Mouse (Mus musculus) left cerebral cortex, adult 8-10 months (tissue): Measurements from ENCODE around the gene Hmgn3. TPM values are rescaled to one million over a fixed set of nuclear protein-coding genes. Genes with fewer than 3 reads are reported as not detected.
"Not testable (repeated sequence)": the region's sequence is repeated elsewhere in the genome, so short reads cannot be mapped to it uniquely, and the experiment has no call there.

Experiments
- DNase-seq, 2 experiments: peaks; one replicate each; pipeline ENCODE4 v3.0.0; 2022; ENCODE audit warnings: low spot score in 2 of 2
- total RNA-seq, 4 experiments: library from RNA; stranded (reverse); gene quantifications; 2 replicates each; pipeline ENCODE4 v1.2.4; 2022

Hmgn3 gene
- total RNA-seq = 10 to 100 TPM; 69.8 to 89.3 (median 77.0) TPM

GRCm38 (mm10) chr9:83146446-83147188 lies at the start of gene Hmgn3:
Hmgn3 (minus strand) TSS chr9:83146685.
- DNase-seq = peak; percentile 86 to 96

GRCm38 (mm10) chr9:83195765-83196164 lies 49.3 kb upstream of the Hmgn3 start:
- DNase-seq = no peak

- no peak for DNase-seq
These were observed 48.5 kb upstream of the Hmgn3 start for GRCm38 (mm10) chr9:83195007-83195406.

GRCm38 (mm10) chr9:83187752-83188151 lies 41.3 kb upstream of the Hmgn3 start:
- DNase-seq = no peak

GRCm38 (mm10) chr9:83145591-83146445 lies 667 bp downstream of the Hmgn3 start:
- peak; percentile 73 to 74 for DNase-seq

- DNase-seq = no peak
These were observed 16.7 kb downstream of the Hmgn3 start for GRCm38 (mm10) chr9:83129831-83130230.

GRCm38 (mm10) chr9:83127840-83128239 lies 18.6 kb downstream of the Hmgn3 start:
- DNase-seq = no peak

GRCm38 (mm10) chr9:83126482-83126881 lies 20.0 kb downstream of the Hmgn3 start:
- DNase-seq = not testable (repeated sequence)

GRCm38 (mm10) chr9:83119211-83119610 lies 27.3 kb downstream of the Hmgn3 start:
- no peak for DNase-seq

GRCm38 (mm10) chr9:83117486-83117885 lies 29.0 kb downstream of the Hmgn3 start:
- DNase-seq = no peak

GRCm38 (mm10) chr9:83116774-83117474 lies 29.6 kb downstream of the Hmgn3 start:
- no peak for DNase-seq

- no peak for DNase-seq
These were observed 30.8 kb downstream of the Hmgn3 start for GRCm38 (mm10) chr9:83115676-83116075.

GRCm38 (mm10) chr9:83113800-83114217 lies 32.7 kb downstream of the Hmgn3 start:
- DNase-seq = no peak

GRCm38 (mm10) chr9:83112305-83112768 lies 34.1 kb downstream of the Hmgn3 start:
- no peak for DNase-seq

GRCm38 (mm10) chr9:83111789-83112188 lies 34.7 kb downstream of the Hmgn3 start:
- no peak for DNase-seq

GRCm38 (mm10) chr9:83111117-83111686 lies 35.3 kb downstream of the Hmgn3 start:
- DNase-seq = no peak

GRCm38 (mm10) chr9:83110406-83111116 lies 35.9 kb downstream of the Hmgn3 start:
- DNase-seq = no peak

GRCm38 (mm10) chr9:83109705-83110104 lies 36.8 kb downstream of the Hmgn3 start:
- DNase-seq = no peak

- DNase-seq = no peak
These were observed 37.7 kb downstream of the Hmgn3 start for GRCm38 (mm10) chr9:83108821-83109220.

- DNase-seq = no peak
These were observed 42.7 kb downstream of the Hmgn3 start for GRCm38 (mm10) chr9:83103785-83104184.

GRCm38 (mm10) chr9:83101691-83102090 lies 44.8 kb downstream of the Hmgn3 start:
- DNase-seq = no peak
